Mouse (Mus musculus) limb, embryonic 11.5 days (tissue): ENCODE measurements around the gene 2010315B03Rik. TPM values are rescaled to one million over a fixed set of nuclear protein-coding genes. Genes with fewer than 3 reads are reported as not detected.

ENCODE experiments used
- ATAC-seq: fragments of 200-750 bp; cut with Nextera tagmentation; 2 replicates; pipeline ENCODE4 v1.8.0; 2017; ENCODE audit warnings: low read depth; ENCODE audit not compliant: insufficient number of reproducible peaks, low FRiP score, low TSS enrichment
- DNase-seq: peaks from one replicate; pipeline ENCODE4 v3.0.0-alpha.2; 2015; ENCODE audit warnings: low spot score
- H3K27ac ChIP-seq: fragments of 300-500 bp; sonication (generic); replicated peaks from 2 replicates; pipeline ENCODE4 v1.5.1; 2014; ENCODE audit warnings: low read depth, mild to moderate bottlenecking, low read length
- H3K27me3 ChIP-seq: fragments of 300-500 bp; sonication (generic); 2 replicates; pipeline ENCODE4 v1.6.1; 2014; ENCODE audit warnings: mild to moderate bottlenecking, low read length, mixed read lengths; ENCODE audit not compliant: control insufficient read depth, insufficient read depth
- H3K36me3 ChIP-seq: fragments of 300-500 bp; sonication (generic); 2 replicates; pipeline ENCODE4 v1.6.1; 2014; ENCODE audit warnings: mild to moderate bottlenecking, low read length, moderate library complexity, mixed read lengths; ENCODE audit not compliant: control insufficient read depth, insufficient read depth
- H3K4me1 ChIP-seq: fragments of 300-500 bp; sonication (generic); 2 replicates; pipeline ENCODE4 v1.6.1; 2014; ENCODE audit warnings: low read length, mixed read lengths; ENCODE audit not compliant: control insufficient read depth, insufficient read depth
- H3K4me2 ChIP-seq: fragments of 300-500 bp; sonication (generic); 2 replicates; pipeline ENCODE4 v1.6.1; 2014; ENCODE audit warnings: low read depth, mild to moderate bottlenecking, moderate library complexity; ENCODE audit not compliant: severe bottlenecking
- H3K4me3 ChIP-seq: fragments of 300-500 bp; sonication (generic); 2 replicates; pipeline ENCODE4 v1.5.1; 2014; ENCODE audit warnings: low read depth, low read length
- H3K9ac ChIP-seq: fragments of 300-500 bp; sonication (generic); 2 replicates; pipeline ENCODE4 v1.6.1; 2014; ENCODE audit warnings: mild to moderate bottlenecking, low read length
- H3K9me3 ChIP-seq: fragments of 300-500 bp; sonication (generic); 2 replicates; pipeline ENCODE4 v1.6.1; 2016; ENCODE audit warnings: low read length; ENCODE audit not compliant: control insufficient read depth
- polyA plus RNA-seq: library from polyadenylated mRNA; unstranded; fragments of >200 nt; fragmentation: Nextera tagmentation; extraction: Ambion mirVana; gene quantifications from 2 replicates; pipeline ENCODE4 v1.2.1, GENCODE M21; 2014

Gene 2010315B03Rik
- polyA plus RNA-seq, 1 experiment from 2014 or later, result 3.5 TPM

DNA sequence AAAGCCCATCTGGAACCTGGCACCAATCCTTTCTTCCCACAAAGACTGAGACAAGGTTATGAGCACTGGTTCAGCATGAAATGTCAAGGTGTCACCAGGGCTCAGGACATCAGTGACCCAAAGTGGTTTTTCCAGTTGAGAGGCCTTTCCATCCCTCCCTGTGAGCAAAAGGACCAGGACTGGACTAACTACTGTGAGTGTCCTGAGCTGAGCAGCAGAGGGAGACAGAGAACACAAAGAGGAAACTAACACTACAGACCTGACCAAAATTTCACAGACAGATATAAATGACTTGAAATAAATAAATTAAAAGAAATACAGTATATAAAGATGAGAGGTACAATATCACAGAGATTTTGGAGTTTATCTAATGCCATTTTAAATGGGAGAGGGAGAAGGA, 61.1 kb downstream of the 2010315B03Rik start:
- no peak for ATAC-seq

More for the DNA sequence above, 61.1 kb downstream of the 2010315B03Rik start:
- H3K9ac ChIP-seq, result no peak overlapping the region
- DNase-seq, result no peak
- H3K4me2 ChIP-seq, result no peak overlapping the region
- peaks cover 2% of the 10 kb centered on the region; the same call in 1 of the 2 replicates for H3K9me3 ChIP-seq
- no peaks in the 10 kb centered on the region for H3K27me3 ChIP-seq
- H3K4me1 ChIP-seq, result no peaks in the 10 kb centered on the region
- no peak overlapping the region for H3K4me3 ChIP-seq
- no peaks in the 10 kb centered on the region for H3K36me3 ChIP-seq
- no peak overlapping the region for H3K27ac ChIP-seq

Other genes with a start within 250 kb of the 2010315B03Rik start
- gene Ccr2, start 210.7 kb downstream of the 2010315B03Rik start, polyA plus RNA-seq, result 0.24 and 0.28 TPM in 2 replicates
- 0.31 TPM in 1 of 2 replicates, not detected in the other for gene Ccr5, start 191.2 kb downstream of the 2010315B03Rik start, polyA plus RNA-seq
- 97.9 and 99.4 TPM in 2 replicates for gene Ppp2r3d, start 164.2 kb upstream of the 2010315B03Rik start, polyA plus RNA-seq
- gene Gm21836, start 181.1 kb upstream of the 2010315B03Rik start, polyA plus RNA-seq, result not detected in 2 replicates